Comparison of ENCODE assay signal across 8 mouse cellular contexts in genomic region chr9:108067900-108068299, GRCm38 (mm10). TPM values are rescaled to one million over a fixed set of nuclear protein-coding genes. Genes with fewer than 3 reads are reported as not detected.
A peak's percentile ranks its signal among the peaks of the same experiment; 100 is the strongest.
DNase-seq lines count a peak whose midpoint lies in the region; ATAC-seq lines count a peak whose summit lies in the region.

No protein-coding gene starts in this region.

- H3K9me3 ChIP-seq in hindbrain, embryonic 16.5 days (ENCODE audit: control insufficient read depth, low read length) = no peaks in the 10 kb centered on the region

- H3K27me3 ChIP-seq in hindbrain, embryonic 16.5 days (replicated peaks; ENCODE audit: control insufficient read depth, insufficient read depth, low read length) = no peaks in the 10 kb centered on the region

- 22% methylated on average over 8 of the region's 8 CpGs for WGBS in hindbrain, embryonic 16.5 days

- H3K4me2 ChIP-seq in hindbrain, embryonic 16.5 days (ENCODE audit: low read length) = no peak overlapping the region

- no peak overlapping the region for H3K27ac ChIP-seq in hindbrain, embryonic 16.5 days (ENCODE audit: low read depth, low read length)

- DNase-seq in MEL-GATA-1-ER (ENCODE audit: extremely low read depth, low read depth) = peak; percentile 65
- DNase-seq in cerebellum, adult 9-10 months = peak; percentile 96
- DNase-seq in frontal cortex, postnatal 25 days (ENCODE audit: low spot score in 2 of 2) = peak; percentile 63 to 83
- peak; percentile 61 for DNase-seq in left cerebral cortex, adult 11 months (ENCODE audit: low spot score)
- peak; percentile 68 to 87 for DNase-seq in lung, postnatal 4 days
- DNase-seq in retina, postnatal 7 days (ENCODE audit: low read depth, low spot score) = peak; percentile 78
- DNase-seq in urinary bladder, postnatal 10 days (ENCODE audit: low spot score) = peak; percentile 50

- no peak overlapping the region for H3K9ac ChIP-seq in hindbrain, embryonic 16.5 days (ENCODE audit: low read depth, low read length)

- peaks cover 21% of the 10 kb centered on the region for H3K36me3 ChIP-seq in hindbrain, embryonic 16.5 days (ENCODE audit: control insufficient read depth, insufficient read depth, low read length)

- no peak overlapping the region for H3K4me3 ChIP-seq in hindbrain, embryonic 16.5 days (ENCODE audit: low read length)

- H3K4me1 ChIP-seq in hindbrain, embryonic 16.5 days (ENCODE audit: control insufficient read depth, insufficient read depth, low read depth, low read length) = no peaks in the 10 kb centered on the region

- ATAC-seq in hindbrain, embryonic 16.5 days = 0 out of 2 replicates have a peak, but pooled peaks have one; percentile 5

RNA-seq across cellular contexts. Expression of gene Mst1, which starts 12.3 kb away (rescaled TPM):
- not detected in 2 replicates for polyA plus RNA-seq in hindbrain, embryonic 16.5 days (2015; fragmentation: Nextera tagmentation; extraction: Ambion mirVana)

RNA-seq across cellular contexts. Expression of gene Amigo3, which starts 14.9 kb away (rescaled TPM):
- polyA plus RNA-seq in hindbrain, embryonic 16.5 days (2015; fragmentation: Nextera tagmentation; extraction: Ambion mirVana) = 2.1 and 2.4 TPM in 2 replicates

RNA-seq across cellular contexts. Expression of gene Rnf123, which starts 15.2 kb away (rescaled TPM):
- polyA plus RNA-seq in hindbrain, embryonic 16.5 days (2015; fragmentation: Nextera tagmentation; extraction: Ambion mirVana) = 47.6 and 53.9 TPM in 2 replicates

RNA-seq across cellular contexts. Expression of gene Gmppb, which starts 18.9 kb away (rescaled TPM):
- polyA plus RNA-seq in hindbrain, embryonic 16.5 days (2015; fragmentation: Nextera tagmentation; extraction: Ambion mirVana) = 25.1 and 25.7 TPM in 2 replicates

RNA-seq across cellular contexts. Expression of gene Apeh, which starts 26.5 kb away (rescaled TPM):
- polyA plus RNA-seq in hindbrain, embryonic 16.5 days (2015; fragmentation: Nextera tagmentation; extraction: Ambion mirVana) = 58.6 and 60.9 TPM in 2 replicates
